Mouse (Mus musculus): ENCODE measurements at regions not wholly inside any gene's neighbourhood (a gene's known extent, or its start where the extent isn't known, plus 50 kb on each side); places are given as distances from the start of the nearest gene placed in this dataset.
"Not testable (repeated sequence)": the region's sequence is repeated elsewhere in the genome, so short reads cannot be mapped to it uniquely, and the experiment has no call there.

DNA sequence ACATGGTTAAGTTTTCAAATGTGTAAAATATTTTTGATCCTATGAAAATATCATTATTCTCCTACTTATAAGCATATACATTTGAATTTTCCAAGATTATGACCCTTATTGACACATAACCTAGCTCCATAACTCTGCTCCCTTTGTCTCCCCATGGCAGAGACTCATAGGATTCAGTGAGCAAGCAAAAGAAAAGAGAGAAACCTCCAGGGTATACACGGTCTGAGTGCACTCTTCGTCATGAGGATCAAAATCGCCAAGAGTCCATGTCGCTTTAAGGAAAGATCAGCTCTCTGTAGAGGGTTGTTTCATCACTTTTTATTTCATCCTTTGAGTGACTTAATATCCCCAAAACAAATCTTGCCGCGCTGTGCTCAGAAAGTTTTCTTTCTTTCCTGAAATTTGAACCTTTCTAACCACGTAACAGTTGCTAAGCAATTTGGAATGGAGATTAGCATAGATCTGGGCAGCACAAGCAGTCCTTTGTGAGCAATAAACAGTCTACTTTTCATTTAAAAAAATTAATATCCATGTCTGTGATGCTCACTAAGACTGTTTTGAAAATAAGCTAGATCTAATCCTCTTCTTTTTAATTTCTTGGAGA lies 1158.0 kb downstream of the A830018L16Rik start:
- no peak for DNase-seq (ENCODE audit: low spot score)

DNA sequence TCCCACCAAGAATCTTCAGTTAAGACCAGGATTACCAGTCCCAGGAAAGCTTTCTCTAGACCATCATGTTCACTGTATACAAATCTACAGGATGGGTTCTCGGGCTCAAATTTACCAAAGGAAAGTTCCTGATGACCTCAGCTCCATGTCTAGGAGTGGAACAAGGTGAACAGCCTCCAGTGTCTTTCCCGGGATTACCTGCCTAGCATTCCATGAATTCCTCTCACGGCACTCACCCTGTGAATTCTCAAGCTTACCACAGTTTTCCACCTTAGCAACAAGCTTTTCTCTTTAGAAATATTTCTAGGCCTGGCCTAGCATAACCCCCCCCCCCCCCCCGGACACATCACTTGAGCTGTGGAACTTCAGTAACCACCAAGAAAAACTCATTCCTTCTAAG lies 1158.9 kb downstream of the A830018L16Rik start:
- no peak for DNase-seq (ENCODE audit: low spot score)

DNA sequence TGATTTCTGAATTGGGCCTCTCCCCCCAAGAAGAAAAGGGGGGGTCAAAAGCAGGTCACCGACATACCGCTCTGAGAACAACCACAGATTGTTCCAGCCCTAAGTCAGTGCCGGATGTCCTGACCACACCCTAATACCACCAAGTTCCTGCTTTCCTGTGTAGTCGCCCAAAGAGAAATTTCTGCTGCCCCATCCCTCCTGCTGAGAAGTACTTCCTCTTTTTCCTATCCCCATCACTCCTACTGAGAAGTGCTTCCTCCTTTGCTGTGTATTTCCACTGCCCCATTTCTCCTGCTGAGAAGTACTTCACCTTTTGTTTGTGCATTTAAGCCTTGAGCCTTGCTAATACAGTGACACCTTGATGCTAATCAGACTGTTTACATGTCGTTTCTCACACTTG lies 1160.4 kb downstream of the A830018L16Rik start:
- DNase-seq (ENCODE audit: low spot score) = no peak

DNA sequence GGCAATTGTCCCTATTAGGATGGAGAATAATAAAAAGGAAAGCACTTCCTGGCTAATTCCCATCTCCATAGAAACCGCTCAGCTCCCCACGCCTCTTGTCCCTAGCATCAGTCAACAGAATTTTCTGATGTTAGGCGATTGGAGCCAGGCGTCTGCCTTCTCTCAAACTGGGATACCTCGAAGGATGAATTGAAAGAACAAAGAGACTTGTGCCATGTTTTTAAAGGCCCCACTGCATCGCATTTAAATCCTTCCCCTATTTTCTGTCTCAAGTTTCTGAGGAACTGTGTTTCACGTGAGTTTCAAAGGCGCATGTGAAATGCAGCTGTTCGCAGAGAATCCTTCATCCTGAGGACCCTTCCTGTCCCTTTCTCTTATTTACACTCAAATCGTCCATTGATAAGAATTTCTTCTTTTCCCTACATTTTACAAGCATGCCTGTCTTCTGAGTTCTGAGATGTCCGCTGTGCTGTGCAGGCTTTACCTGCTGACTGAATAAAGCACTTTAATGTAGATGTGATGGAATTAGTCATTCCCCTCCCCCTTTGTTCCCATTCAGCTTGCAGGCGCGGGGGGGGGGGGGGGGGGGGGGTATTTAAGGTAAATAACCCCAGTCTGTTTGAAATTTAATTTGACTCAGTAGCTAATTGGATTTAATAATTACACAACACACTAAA lies 1163.3 kb downstream of the A830018L16Rik start:
- no peak for DNase-seq (ENCODE audit: low spot score)

DNA sequence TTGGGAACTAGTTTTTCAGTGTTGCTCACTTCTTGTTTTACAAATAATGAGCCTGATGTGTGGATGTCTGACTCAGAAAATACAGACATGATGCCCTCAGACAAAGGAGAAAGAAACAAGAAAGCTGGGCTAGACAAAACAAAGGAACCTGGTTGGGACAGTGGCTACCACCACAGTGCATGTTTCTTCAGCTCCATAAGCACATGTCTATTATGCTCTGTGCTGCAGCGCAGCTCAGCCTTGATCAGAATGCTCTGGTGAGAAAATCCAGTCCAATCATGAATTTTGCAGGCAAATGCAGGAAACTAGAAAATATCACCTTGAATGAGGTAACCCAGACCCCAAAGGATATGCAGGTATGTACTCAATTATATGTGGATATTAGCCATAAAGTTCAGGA lies 1164.1 kb downstream of the A830018L16Rik start:
- DNase-seq (ENCODE audit: low spot score) = no peak

DNA sequence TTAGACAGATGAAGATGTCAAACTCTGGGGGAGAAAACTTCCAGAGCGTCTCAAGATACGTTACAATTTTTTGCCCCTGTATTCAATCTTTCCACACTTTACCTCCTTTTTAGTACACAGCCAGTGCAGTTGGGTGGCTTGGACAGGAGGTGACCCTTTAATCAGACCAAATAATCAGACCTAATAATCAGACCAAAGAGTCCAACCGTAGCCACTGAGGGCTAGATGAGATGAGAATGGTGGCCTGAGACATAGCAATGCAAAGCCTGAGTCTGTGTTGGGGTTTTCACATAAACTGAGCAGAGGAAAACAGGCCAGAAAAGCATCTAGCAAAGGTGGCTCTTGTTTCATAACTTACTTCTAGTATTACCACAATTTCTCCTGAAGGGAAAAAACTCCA lies 1169.1 kb downstream of the A830018L16Rik start:
- no peak for DNase-seq (ENCODE audit: low spot score)

DNA sequence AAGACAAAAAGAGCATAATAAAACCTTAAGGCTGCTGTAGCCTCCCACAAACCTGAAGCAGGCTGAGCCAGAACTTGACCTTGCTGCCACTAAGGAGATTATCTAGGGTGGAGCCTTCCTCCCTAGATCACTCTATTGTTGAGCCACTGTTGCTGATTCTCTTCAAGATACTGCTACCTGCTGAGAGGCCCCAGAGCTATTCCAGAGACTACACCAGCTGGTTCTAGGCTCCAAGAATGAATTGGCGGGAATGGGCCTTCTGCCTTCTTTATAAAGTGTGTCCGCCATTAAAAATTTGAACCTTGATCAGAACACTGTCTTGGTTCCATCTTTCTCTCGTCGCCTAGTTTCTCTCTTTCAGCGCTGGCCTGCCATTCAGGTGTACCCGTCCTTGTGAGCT lies 1173.1 kb downstream of the A830018L16Rik start:
- DNase-seq (ENCODE audit: low spot score) = not testable (repeated sequence)

DNA sequence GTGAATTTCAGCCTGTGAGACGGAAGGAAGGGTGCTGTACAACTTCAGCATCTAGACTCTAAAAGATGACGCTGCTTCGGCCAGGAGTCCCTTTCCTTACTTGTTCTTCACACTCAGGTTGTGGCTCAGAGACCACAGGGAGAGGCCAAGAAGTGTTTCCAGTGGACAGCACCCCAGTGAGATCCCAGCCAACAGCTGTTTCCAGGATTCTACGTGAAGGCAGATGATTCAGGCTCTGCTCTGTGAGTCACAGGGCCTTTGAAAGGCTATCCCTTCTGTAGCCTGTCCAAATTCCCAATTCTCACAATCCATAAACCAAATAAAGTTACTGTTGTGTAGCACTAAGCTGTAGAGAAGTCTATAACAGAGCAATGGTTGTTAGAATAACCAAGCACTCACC lies 1198.2 kb downstream of the A830018L16Rik start:
- DNase-seq (ENCODE audit: low spot score) = no peak

DNA sequence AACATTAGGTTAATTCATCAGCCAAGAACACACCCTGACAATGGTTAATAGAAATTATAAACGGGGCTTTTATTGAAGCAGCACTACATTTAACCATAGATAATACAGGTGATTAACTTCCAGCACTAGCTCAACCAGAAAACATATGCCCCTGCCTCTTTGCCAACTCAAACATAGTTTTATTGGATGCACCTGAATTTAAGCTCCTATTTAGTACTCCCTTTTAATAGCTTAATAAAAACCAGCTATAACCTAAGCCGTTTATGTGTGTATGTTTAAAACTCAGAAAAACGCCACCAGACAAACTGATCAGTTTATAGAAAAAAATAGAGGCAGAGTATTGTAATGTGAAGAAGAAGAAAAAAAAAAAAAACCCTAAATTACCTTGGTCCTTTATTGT lies 1201.4 kb downstream of the A830018L16Rik start:
- DNase-seq (ENCODE audit: low spot score) = no peak

DNA sequence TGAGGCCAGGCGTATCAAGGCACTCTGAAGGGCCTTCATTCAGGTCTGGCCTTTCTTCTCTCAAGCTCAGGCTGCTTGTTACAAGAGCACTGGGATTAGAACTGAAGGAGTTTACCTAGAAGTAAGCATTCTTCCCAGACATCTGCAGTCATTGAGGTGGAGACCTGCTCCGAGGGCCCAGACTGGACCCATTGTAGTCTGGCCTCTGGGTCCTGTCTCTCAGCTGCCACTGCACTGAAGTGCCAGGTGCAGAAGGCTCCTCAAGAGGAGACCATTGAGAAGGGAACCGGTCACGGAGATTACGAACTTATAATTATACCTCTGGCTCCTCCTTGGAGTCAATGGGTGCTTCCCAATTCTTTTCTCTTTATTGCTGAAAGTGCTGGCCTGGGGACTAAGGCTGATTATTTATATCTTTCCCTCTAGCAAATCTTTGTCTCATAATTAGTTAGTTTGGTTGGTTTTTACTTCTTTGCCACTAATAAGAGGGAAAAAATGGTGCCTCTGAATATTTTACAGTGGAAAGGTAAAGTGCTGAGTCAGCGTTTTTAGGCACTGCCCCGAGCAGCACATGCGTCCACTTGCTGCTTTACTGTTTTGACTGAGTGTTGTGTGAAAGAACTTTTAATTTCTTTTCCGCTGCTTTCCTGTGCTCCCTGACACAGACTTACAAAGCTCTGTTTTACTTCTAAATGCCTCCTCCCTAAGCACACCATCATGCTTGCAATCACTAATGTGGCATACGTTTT lies 1202.0 kb downstream of the A830018L16Rik start:
- no peak for DNase-seq (ENCODE audit: low spot score)

DNA sequence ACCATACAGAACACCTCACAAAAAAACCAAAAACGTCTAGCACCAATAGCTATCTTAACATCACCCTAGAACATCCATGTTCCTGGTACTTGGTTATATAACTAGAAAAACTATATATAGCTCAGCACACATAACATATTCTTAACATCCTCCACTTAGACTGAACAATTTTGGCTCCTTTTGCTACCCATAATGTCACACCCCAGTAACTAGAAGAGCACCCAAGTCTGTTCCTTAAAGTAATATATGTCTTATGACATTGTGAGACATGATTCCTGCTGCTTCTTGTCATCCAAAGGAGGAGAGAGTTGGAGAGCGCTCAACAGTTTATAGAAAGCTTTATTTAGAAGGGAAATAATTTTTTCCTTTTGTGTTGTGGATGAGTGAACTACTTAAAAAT lies 1206.1 kb downstream of the A830018L16Rik start:
- no peak for DNase-seq (ENCODE audit: low spot score)

DNA sequence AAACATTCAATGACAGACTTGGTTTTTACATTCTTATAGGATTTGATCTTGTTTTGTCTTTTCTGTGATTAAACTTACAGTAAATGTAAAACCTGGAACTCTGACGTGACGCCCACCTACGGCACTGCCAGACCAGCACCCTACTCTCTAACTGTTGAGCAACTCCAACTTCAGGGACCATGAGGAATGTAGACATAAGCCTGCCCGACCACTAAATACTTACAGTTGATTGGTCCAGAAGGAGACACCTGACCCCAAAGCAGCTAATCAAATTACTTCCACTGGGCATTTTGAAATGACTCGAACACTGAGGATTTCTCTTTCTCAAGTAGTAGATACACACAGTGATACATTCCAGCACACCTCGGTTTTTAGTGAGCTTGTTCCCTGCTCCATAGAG lies 1206.9 kb downstream of the A830018L16Rik start:
- peak; percentile 47 for DNase-seq (ENCODE audit: low spot score)

DNA sequence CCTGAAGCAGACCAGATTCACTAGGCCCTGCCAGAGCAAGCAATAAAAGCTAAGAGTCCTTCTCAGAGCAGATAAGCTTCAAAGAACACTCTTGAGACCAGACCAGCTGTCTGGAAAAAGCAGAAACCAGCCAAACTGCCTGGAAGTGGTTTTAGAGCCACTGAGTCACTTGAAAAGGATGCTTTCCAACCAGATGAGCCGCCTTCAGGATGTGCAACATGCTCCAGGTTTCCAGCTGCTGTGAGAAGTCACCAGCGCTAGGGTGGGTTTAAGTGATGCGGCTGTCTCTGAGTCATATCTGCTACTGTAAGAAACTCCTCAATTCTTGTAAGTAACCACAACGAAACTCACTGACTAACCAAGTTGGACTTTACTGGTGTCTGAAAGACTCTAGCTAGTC lies 1209.3 kb downstream of the A830018L16Rik start:
- DNase-seq (ENCODE audit: low spot score) = no peak

DNA sequence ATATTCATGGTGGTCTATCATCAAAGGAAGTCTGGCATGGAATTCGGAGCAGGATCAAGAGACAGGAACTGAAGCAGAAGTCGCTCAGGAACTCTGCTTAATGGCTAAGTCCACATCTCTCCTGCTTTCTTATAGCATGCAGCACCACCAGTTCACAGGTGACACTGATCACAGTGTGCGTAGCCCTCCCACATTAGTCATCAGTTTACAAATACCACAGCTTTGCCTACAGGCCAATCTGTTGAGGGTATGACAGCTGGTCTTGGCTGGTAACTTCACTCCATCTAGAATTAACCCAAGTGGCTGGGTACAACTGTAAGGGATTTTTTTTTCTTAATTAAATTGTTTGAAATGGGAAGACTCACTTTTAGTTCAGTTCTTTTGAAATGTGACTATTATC lies 1219.1 kb downstream of the A830018L16Rik start:
- no peak for DNase-seq (ENCODE audit: low spot score)

DNA sequence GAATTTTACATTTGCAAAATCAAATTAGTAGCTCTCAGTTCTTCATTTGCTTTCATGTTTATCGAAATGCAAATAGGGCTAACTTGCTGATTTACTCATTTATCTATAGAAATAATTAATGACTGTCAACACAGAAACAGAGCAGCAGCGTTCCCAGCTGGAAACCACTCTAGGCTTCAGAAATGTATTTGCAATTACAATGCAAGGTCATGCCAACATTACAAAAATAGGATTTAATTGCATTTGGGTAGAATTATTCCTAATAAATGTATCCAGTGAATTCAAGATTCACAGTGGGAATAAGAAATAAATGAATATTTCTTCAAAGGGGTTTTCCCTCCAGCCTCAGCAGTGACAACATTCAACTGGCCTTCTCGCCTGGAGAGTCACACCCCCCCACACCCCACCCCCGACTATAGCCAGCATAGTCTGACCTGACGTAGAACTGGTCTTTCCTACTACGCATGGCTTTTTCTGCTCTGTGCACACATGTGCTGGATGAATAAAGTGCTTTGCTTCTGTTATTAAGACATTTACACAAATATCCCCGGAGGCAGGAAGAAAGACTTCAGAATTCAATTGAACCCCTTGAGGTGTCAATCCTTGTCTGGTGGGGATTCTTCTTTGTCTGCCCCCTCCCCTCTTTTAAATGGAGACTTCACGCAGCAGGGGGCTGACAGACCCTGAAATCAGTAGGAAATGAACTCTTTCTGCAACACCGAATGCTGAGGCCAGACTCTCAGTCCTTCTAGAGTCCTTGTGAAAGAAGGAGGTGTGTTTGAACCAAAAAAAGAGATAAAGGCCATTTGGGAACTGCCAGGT lies 1222.6 kb downstream of the A830018L16Rik start:
- no peak for DNase-seq (ENCODE audit: low spot score)

DNA sequence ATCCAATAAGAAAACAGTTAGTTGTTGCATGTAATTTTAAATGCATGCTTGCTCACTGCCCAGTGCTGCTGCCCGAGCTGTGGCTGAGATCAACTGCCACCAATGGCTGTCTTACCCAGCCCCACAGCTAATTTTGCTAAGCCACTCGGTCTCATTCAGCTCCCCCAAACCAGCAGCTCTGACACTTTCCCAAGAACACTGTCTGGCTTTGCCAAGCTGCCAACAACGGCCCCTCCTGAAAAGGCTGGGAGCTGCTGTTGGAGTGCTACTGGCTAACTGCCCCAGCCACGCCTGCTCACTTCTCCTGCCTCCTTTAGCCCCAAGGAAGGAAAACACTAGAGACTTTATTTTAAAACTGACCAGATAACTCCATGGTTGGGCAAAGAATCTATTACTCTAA lies 1227.1 kb downstream of the A830018L16Rik start:
- DNase-seq (ENCODE audit: low spot score) = peak; percentile 6

Measured in lung, postnatal 25 days (tissue).